Mouse (Mus musculus) CH12F3 (cell line): ENCODE results near the gene Olr1.

ENCODE experiments used
- in situ Hi-C: fragments of 300-500 bp; cut with MboI; formaldehyde crosslinking; loops from 2 replicates; pipeline ENCODE4 v1.14.3; 2020; ENCODE audit warnings: low sequenced_read_pairs

Olr1 gene

GRCm38 (mm10) chr6:129507024-129507423, at the start of gene Olr1:
TSS of gene Olr1 (minus strand) at chr6:129507165.
- in situ Hi-C loops, result no loop called here

GRCm38 (mm10) chr6:129548009-129548408, 41.0 kb upstream of the Olr1 start:
- in situ Hi-C loops, result no loop called here

GRCm38 (mm10) chr6:129547277-129547676, 40.3 kb upstream of the Olr1 start:
- in situ Hi-C loops, result no loop called here

GRCm38 (mm10) chr6:129543709-129544606, 37.0 kb upstream of the Olr1 start:
- in situ Hi-C loops, result no loop called here

- in situ Hi-C loops, result no loop called here
Measured at GRCm38 (mm10) chr6:129542540-129542939, 35.6 kb upstream of the Olr1 start.

- in situ Hi-C loops, result no loop called here
Measured at GRCm38 (mm10) chr6:129541931-129542330, 35.0 kb upstream of the Olr1 start.

GRCm38 (mm10) chr6:129538555-129538954, 31.6 kb upstream of the Olr1 start:
- in situ Hi-C loops, result no loop called here

GRCm38 (mm10) chr6:129535723-129536122, 28.8 kb upstream of the Olr1 start:
- in situ Hi-C loops, result no loop called here

GRCm38 (mm10) chr6:129534627-129535190, 27.7 kb upstream of the Olr1 start:
- in situ Hi-C loops, result no loop called here

- in situ Hi-C loops, result no loop called here
Measured at GRCm38 (mm10) chr6:129534057-129534456, 27.1 kb upstream of the Olr1 start.

GRCm38 (mm10) chr6:129532942-129533860, 26.2 kb upstream of the Olr1 start, which contains the start of gene Gabarapl1:
TSS of gene Gabarapl1 (plus strand) at chr6:129533160.
- in situ Hi-C loops, result no loop called here

- in situ Hi-C loops, result no loop called here
Measured at GRCm38 (mm10) chr6:129532556-129532941, 25.6 kb upstream of the Olr1 start.

GRCm38 (mm10) chr6:129530261-129530660, 23.3 kb upstream of the Olr1 start:
- in situ Hi-C loops, result no loop called here

GRCm38 (mm10) chr6:129529605-129530004, 22.6 kb upstream of the Olr1 start:
- in situ Hi-C loops, result loop anchor here (10.0 kb wide), 1 partner anchor 145 kb away; the partner anchor contains the start of gene Clec12b

- in situ Hi-C loops, result loop anchor here (10.0 kb wide), 1 partner anchor 143 kb away; the partner anchor contains the start of gene Clec12b
Measured at GRCm38 (mm10) chr6:129527416-129527815, 20.5 kb upstream of the Olr1 start.

GRCm38 (mm10) chr6:129526069-129526468, 19.1 kb upstream of the Olr1 start:
- in situ Hi-C loops, result loop anchor here (10.0 kb wide), 1 partner anchor 141 kb away; the partner anchor contains the start of gene Clec12b

- in situ Hi-C loops, result no loop called here
Measured at GRCm38 (mm10) chr6:129517752-129518408, 10.9 kb upstream of the Olr1 start.

GRCm38 (mm10) chr6:129516388-129516787, 9.4 kb upstream of the Olr1 start:
- in situ Hi-C loops, result no loop called here

GRCm38 (mm10) chr6:129515068-129515467, 8.1 kb upstream of the Olr1 start:
- in situ Hi-C loops, result no loop called here

- in situ Hi-C loops, result no loop called here
Measured at GRCm38 (mm10) chr6:129514376-129514775, 7.4 kb upstream of the Olr1 start.
